Mouse (Mus musculus): ENCODE measurements around the gene Gm11549.

The Gm11549 gene

DNA sequence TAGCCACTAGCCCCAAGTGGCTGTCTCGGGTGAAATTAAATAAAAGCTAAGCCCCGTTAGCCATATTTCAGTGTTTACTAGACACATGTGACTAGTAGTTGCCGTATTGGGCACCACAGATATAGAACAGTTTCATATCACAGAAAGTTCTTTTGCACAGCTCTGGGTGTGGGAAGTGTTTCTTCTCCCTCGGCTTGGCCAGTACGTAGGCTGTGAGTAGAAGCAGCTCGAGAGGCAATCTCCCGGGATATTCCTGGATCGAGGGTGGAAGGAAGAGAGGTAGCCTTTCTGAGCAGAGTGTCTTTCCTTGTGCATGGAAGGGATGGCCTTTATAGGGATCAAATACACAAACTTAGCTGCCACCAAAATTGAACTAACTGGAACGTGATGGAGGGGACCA lies 5.4 kb downstream of the Gm11549 start:
- DNase-seq (ENCODE audit: low read depth, low spot score), result no peak

- no peak for DNase-seq (ENCODE audit: low read depth, low spot score)
Observed at GRCm38 (mm10) chr3:36511491-36511890, 10.1 kb downstream of the Gm11549 start.

DNA sequence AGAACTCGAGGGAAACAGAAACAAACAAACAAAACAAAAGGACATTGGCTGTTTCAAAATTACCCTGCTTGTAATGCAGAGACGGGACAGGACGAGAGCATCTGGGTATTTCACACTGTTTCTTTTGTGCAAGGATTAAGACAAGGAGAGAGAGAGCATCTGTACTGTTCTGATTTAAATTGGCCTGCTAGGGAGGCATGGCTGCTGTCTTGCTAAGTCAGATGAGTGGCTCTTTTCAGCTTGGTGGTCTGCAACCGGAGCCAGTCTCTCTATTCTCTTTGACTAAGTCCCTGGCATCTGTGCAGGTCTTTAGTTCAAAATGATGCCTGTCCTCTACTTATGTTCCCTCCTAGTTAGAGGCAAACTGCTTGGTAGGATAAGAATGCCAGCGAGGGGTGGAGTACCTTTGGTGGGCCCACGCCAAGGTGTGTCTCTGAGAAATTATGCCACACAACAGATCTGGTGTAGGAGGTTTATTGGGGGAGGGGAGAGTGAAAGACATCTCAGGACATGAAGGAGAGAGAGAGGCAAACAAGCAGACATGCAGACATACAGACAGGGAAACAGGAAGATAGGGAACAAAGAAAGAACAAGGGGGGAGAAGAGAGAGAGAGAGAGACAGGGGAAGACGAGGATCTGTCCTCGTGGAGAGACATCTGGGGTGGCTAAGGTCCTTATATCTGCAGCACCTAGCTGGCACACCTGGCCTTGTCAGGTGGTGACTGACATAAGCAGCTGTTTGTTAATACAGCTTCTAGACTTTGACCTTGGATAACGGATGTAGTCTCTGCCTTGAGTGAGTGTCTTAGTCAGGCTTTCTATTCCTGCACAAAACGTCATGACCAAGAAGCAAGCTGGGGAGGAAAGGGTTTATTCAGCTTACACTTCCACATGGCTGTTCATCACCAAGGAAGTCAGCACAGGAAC lies 15.5 kb downstream of the Gm11549 start:
- DNase-seq (ENCODE audit: low read depth, low spot score), result no peak

DNA sequence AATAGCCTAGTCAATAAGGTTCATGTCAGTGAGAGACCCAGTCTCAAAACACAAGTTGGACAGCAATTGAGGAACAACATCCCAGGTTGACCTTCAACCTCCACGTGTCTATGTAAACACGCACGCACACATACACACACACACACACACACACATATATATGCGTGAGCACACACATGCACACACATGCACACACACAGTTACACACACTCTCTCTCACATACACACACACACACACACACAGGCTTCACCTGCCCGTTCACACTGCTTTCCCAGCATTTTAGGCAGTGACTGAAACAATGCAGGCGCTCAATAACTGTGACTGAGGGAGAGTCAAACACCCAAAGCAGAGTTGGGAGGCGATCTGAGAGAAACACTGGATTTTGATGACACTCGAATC lies 16.3 kb downstream of the Gm11549 start:
- no peak for DNase-seq (ENCODE audit: low read depth, low spot score)

GRCm38 (mm10) chr3:36501546-36501945 lies 20.1 kb downstream of the Gm11549 start:
- no peak for DNase-seq (ENCODE audit: low read depth, low spot score)

GRCm38 (mm10) chr3:36500976-36501375 lies 20.6 kb downstream of the Gm11549 start:
- no peak for DNase-seq (ENCODE audit: low read depth, low spot score)

DNA sequence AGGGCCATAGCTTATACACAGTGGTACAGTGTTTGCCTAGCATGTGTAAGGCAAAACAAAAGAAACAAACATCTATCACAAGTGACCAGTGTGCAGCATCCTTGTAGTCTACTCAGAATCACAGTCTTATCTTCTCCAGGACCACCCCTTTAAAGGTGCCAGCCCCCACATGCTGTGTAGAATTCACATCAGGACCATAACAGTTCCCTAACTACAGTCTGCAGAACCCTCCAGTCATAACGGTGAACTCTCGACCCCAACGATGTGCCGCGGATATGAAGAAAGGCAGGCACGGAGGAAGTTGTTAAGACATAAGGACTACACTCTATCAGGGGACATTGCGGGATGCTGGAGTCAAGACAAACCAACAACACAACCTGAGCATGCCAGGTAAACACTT lies 22.2 kb downstream of the Gm11549 start:
- no peak for DNase-seq (ENCODE audit: low read depth, low spot score)

GRCm38 (mm10) chr3:36498224-36498623 lies 23.4 kb downstream of the Gm11549 start:
- no peak for DNase-seq (ENCODE audit: low read depth, low spot score)

GRCm38 (mm10) chr3:36496746-36497145 lies 24.9 kb downstream of the Gm11549 start:
- DNase-seq (ENCODE audit: low read depth, low spot score), result peak; percentile 60

DNA sequence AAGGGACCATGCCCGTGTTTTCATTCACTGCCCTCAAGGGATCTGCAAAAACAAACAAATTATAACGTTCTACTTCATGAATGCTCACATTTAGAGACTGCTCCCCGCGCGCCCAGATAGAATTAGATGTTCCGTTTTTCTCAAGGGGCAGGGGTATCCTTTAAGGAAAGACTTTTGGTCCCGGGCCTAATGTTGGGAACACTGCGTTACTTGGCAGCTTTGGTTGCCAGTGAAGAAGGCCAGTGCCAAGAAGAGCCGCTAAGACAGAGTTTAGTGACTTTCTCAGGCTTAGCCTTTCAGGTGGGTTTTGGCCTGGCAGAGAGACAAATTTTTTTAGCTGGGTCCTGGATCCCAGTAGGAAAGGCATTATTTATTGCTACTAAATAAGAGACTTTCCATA lies 25.3 kb downstream of the Gm11549 start:
- DNase-seq (ENCODE audit: low read depth, low spot score), result no peak

- peak; percentile 66 for DNase-seq (ENCODE audit: low read depth, low spot score)
Observed at GRCm38 (mm10) chr3:36495436-36495835, 26.2 kb downstream of the Gm11549 start.

- no peak for DNase-seq (ENCODE audit: low read depth, low spot score)
Observed at GRCm38 (mm10) chr3:36494613-36495012, 27.0 kb downstream of the Gm11549 start.

DNA sequence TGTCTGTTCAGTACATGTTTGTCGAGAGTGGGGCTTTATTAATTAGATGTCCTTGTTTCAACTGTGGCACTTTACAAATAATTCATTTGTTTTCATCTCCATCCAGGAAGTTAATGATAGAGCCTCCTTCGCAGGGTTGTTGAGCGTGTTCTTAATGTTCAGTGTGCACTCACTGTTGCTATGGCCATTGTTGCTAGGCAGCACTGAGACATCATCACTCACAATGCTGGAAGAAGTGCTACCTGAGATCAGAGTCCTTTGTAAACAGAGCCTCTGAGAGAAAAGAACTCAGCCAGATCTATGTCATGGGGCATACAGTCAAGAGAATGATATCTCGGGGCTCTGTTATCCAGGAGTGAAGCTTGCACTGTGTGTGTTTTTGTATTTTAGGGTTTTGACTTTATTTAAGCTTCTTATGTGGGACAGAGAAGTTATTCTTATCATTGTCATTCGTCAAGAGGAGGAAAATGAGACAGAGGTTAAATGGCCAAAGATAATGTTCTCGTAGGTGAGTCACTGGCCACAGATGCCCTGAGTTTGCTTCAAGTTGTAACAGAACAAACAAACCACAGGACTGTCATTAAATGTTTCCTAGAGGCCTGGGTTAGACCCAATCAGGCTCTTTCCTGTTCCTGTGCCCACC lies 27.9 kb downstream of the Gm11549 start:
- no peak for DNase-seq (ENCODE audit: low read depth, low spot score)

GRCm38 (mm10) chr3:36492716-36493391 lies 28.8 kb downstream of the Gm11549 start:
- DNase-seq (ENCODE audit: low read depth, low spot score), result no peak

DNA sequence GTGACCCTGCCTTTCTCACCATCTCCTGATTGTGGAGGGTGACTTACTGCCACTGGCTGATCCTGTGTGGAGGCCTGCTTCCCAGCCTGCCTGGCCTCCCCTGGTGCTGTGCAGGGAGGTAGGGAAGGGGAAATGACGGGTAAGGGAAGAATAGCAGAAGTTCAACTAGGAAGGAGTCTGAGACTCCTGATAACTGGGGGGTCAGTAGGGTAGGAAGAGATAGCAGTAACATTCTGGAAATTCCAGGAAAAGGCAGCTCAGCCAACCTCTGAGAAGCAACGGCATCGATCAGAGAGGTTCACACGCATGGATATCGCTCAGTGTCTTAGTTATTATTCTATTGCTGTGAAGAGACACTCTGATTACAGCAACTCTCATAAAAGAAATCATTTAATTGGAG lies 30.1 kb downstream of the Gm11549 start:
- no peak for DNase-seq (ENCODE audit: low read depth, low spot score)

DNA sequence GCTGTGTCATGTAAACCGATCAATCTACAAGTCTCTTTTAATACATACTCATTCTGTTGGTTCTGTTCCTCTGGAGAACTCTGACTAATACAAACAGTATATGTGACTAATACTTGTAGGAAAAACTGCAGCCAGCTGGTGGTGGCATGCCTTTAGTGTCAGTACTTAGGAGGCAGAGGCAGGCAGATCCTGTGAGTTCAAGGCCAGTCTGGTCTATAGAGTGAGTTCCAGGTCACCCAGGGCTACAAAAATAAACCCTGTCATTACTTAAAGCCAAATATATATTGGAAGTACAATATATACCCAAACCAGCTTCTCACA lies 32.1 kb downstream of the Gm11549 start:
- no peak for DNase-seq (ENCODE audit: low read depth, low spot score)

- DNase-seq (ENCODE audit: low read depth, low spot score), result no peak
Observed at GRCm38 (mm10) chr3:36488899-36489589, 32.6 kb downstream of the Gm11549 start.

DNA sequence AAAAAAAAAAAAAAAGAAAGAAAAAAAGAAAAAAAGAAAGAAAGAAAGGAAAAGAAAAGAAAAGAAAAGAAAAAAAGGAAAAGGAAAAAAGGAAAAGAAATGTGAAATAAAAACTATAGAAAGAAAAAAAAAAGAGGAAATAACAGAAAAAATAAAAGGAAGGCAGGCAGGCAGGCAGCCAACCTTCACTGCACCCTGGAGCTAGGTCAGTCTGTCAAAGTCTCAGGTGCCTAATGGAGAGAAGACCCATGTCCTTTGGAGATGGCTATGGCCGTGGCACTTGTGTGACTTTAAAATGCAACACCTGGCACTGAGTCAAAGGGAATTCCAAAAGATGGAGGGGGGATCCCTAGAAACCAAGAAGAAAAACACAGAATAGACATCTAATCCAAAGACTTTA lies 33.2 kb downstream of the Gm11549 start:
- DNase-seq (ENCODE audit: low read depth, low spot score), result no peak

DNA sequence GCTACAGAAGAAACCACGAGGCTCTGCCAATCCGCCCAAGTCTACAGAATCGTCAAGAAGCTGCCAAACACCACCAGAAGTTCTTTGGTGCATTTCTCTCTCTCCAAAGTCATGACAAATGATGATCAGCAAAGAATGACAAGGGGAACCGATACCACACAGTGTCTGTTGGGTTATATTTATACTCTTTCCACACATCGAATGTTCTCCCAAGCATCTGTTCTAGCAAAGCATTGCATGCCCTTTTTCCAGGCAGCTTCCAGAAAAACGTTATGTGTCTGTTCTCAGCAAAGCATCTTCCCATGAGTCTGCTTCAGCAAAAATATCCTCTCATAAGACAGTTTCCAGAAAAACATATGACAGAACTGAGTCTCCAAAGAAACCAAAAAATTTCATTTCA lies 34.7 kb downstream of the Gm11549 start:
- DNase-seq (ENCODE audit: low read depth, low spot score), result no peak

DNA sequence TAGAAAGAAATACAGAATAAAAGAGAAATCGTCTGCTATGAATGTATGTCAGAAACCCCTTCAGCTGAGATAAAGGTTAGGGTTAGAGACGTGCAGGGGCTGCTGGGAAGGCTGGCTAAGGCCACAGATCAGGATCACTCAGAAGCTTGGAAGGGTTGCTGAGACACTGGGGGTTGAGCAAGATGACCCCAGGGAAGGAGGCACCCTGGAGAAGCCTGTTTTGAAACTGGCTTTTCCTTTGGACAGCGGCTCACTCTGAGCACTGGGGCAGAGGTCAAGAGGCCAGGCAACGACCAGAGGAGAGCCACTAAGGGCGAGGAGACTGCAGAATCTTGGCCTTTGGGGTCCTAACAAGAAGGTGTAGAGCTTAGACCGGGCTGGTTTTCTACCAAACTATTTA lies 35.4 kb downstream of the Gm11549 start:
- DNase-seq (ENCODE audit: low read depth, low spot score), result no peak

GRCm38 (mm10) chr3:36484292-36484691 lies 37.3 kb downstream of the Gm11549 start:
- no peak for DNase-seq (ENCODE audit: low read depth, low spot score)

DNA sequence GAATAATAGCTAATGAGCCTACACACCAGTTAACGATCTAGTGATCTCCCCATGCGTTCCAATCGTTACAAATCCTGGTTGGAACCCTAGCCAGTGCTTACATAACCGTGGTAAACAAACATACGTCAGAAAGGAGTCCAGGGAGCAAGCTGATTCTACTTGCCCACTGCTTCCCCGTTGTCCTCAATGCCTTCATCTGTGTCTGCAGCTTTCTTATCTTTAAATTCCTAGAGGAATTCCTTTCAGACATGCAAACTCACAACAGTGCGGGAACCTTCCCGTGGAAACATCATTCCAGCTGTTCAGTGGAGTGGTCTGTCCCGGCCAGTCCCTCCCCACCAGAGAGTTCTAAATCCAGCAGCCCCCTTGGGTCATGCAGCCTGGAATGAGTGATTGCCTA lies 38.7 kb downstream of the Gm11549 start:
- no peak for DNase-seq (ENCODE audit: low read depth, low spot score)
